Mouse (Mus musculus): Measurements from ENCODE around the gene AC131692.1. TPM values are rescaled to one million over a fixed set of nuclear protein-coding genes. Genes with fewer than 3 reads are reported as not detected.

AC131692.1 gene
- polyA plus RNA-seq, 1 experiment = not detected

GRCm38 (mm10) chr19:6102169-6102853, 8.1 kb downstream of the AC131692.1 start:
- Histone ChIP-seq H3K36me3 (ENCODE audit: control insufficient read depth, insufficient read depth, low read length) (no peaks in the 10 kb centered on the region), H3K4me1 (ENCODE audit: control insufficient read depth, insufficient read depth, insufficient read length, low read length) (peaks cover 19% of the 10 kb centered on the region), H3K27ac (ENCODE audit: insufficient read depth, low read depth, low read length) (peak overlapping the region; percentile 26; the same call in 1 of the 2 replicates), H3K27me3 (ENCODE audit: control insufficient read depth, insufficient read depth, low read length) (no peaks in the 10 kb centered on the region), H3K4me3 (ENCODE audit: low read depth, low read length) (no peak overlapping the region)
- no peak for TF ChIP-seq CTCF (IDR thresholded peaks at IDR 0.05; ENCODE audit: extremely low read depth, insufficient read length, insufficient replicate concordance, low read depth, low read length)
- no peak for TF ChIP-seq POLR2A (IDR thresholded peaks at IDR 0.05; ENCODE audit: low read depth, low read length)
- WGBS = 67% methylated on average over 6 of the region's 6 CpGs

- TF ChIP-seq CTCF (IDR thresholded peaks at IDR 0.05; ENCODE audit: extremely low read depth, insufficient read length, insufficient replicate concordance, low read depth, low read length) (no peak), POLR2A (IDR thresholded peaks at IDR 0.05; ENCODE audit: low read depth, low read length) (no peak)
- Histone ChIP-seq H3K36me3 (ENCODE audit: control insufficient read depth, insufficient read depth, low read length) (peaks cover 14% of the 10 kb centered on the region; the same call in 1 of the 2 replicates), H3K27me3 (ENCODE audit: control insufficient read depth, insufficient read depth, low read length) (no peaks in the 10 kb centered on the region), H3K27ac (ENCODE audit: insufficient read depth, low read depth, low read length) (peak overlapping the region; percentile 71), H3K4me3 (ENCODE audit: low read depth, low read length) (no peak overlapping the region), H3K4me1 (ENCODE audit: control insufficient read depth, insufficient read depth, insufficient read length, low read length) (peaks cover 19% of the 10 kb centered on the region)
- 30% methylated on average over 4 of the region's 4 CpGs for WGBS
Measured at GRCm38 (mm10) chr19:6104476-6104875, 10.3 kb downstream of the AC131692.1 start.

DNA sequence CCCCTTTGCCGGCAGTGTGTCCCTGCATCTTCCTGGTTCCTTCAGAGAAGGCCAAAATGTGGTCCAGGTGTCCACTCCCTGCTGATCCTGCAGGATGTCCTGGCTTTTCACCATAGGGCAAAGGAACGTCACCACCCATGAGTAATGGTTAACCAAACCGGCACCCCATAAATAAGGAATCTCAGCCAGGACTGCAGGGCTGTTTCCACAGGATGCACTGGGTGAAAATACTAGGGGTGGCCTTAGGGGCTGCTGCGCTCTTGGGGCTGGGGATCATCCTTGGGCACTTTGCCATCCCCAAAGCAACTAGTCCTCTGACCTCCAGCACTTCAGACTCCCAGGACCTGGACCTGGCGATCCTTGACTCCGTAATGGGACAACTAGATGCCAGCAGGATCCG, 11.4 kb downstream of the AC131692.1 start, which contains the start of gene Naaladl1:
TSS of gene Naaladl1 (plus strand) at position 197 of the 400 bp plus-strand sequence.
- Histone ChIP-seq H3K4me3 (ENCODE audit: low read depth, low read length) (peak within 1 kb of the TSS; percentile 64), H3K36me3 (ENCODE audit: control insufficient read depth, insufficient read depth, low read length) (peaks cover 21% of the 10 kb centered on the region; the same call in 1 of the 2 replicates), H3K27me3 (ENCODE audit: control insufficient read depth, insufficient read depth, low read length) (no peaks in the 10 kb centered on the region), H3K27ac (ENCODE audit: insufficient read depth, low read depth, low read length) (peak within 1 kb of the TSS; percentile 71), H3K4me1 (ENCODE audit: control insufficient read depth, insufficient read depth, insufficient read length, low read length) (peaks cover 19% of the 10 kb centered on the region)
- peak; percentile 95 for TF ChIP-seq POLR2A (IDR thresholded peaks at IDR 0.05; ENCODE audit: low read depth, low read length)
- TF ChIP-seq CTCF (IDR thresholded peaks at IDR 0.05; ENCODE audit: extremely low read depth, insufficient read length, insufficient replicate concordance, low read depth, low read length) = no peak
- 38% methylated on average over 7 of the region's 7 CpGs for WGBS

DNA sequence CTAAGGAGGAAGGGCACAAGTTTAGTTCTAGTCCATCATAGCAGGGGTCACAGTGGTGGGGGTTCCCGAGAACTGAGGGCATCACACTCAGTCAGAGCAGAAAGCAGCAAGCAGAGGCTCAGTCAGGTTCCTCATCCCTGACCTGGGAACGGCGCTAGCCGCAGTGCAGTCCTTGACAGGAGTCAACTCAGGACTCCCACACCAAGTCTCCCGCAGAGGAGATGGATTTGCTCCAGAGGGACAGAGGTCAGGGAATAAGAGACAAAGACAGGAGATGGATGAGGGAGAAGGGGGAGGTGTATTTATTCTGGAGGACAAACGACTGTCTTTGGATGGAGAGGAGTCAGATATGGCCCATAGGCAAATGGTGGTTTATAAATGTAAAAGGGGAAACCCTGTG, 18.9 kb downstream of the AC131692.1 start:
- TF ChIP-seq POLR2A (IDR thresholded peaks at IDR 0.05; ENCODE audit: low read depth, low read length) = no peak
- no peak for TF ChIP-seq CTCF (IDR thresholded peaks at IDR 0.05; ENCODE audit: extremely low read depth, insufficient read length, insufficient replicate concordance, low read depth, low read length)

GRCm38 (mm10) chr19:6116113-6116850, 22.1 kb downstream of the AC131692.1 start:
- Histone ChIP-seq H3K27me3 (ENCODE audit: control insufficient read depth, insufficient read depth, low read length) (no peaks in the 10 kb centered on the region), H3K4me1 (ENCODE audit: control insufficient read depth, insufficient read depth, insufficient read length, low read length) (peaks cover 16% of the 10 kb centered on the region; the same call in 1 of the 2 replicates), H3K36me3 (ENCODE audit: control insufficient read depth, insufficient read depth, low read length) (peaks cover 52% of the 10 kb centered on the region), H3K4me3 (ENCODE audit: low read depth, low read length) (no peak overlapping the region), H3K27ac (ENCODE audit: insufficient read depth, low read depth, low read length) (no peak overlapping the region)
- WGBS = 81% methylated on average over 15 of the region's 15 CpGs
- TF ChIP-seq CTCF (IDR thresholded peaks at IDR 0.05; ENCODE audit: extremely low read depth, insufficient read length, insufficient replicate concordance, low read depth, low read length) = no peak
- TF ChIP-seq POLR2A (IDR thresholded peaks at IDR 0.05; ENCODE audit: low read depth, low read length) = no peak

More for the DNA sequence above, 18.9 kb downstream of the AC131692.1 start:
- Histone ChIP-seq H3K4me3 (ENCODE audit: low read depth, low read length) (no peak overlapping the region), H3K4me1 (ENCODE audit: control insufficient read depth, insufficient read depth, insufficient read length, low read length) (peaks cover 6% of the 10 kb centered on the region; the same call in 1 of the 2 replicates), H3K27ac (ENCODE audit: insufficient read depth, low read depth, low read length) (no peak overlapping the region), H3K27me3 (ENCODE audit: control insufficient read depth, insufficient read depth, low read length) (no peaks in the 10 kb centered on the region), H3K36me3 (ENCODE audit: control insufficient read depth, insufficient read depth, low read length) (peaks cover 71% of the 10 kb centered on the region)
- whole genome bisulfite sequencing = 57% methylated on average over 6 of the region's 6 CpGs

GRCm38 (mm10) chr19:6117346-6117985, 23.2 kb downstream of the AC131692.1 start:
- Histone ChIP-seq H3K27me3 (ENCODE audit: control insufficient read depth, insufficient read depth, low read length) (no peaks in the 10 kb centered on the region), H3K4me1 (ENCODE audit: control insufficient read depth, insufficient read depth, insufficient read length, low read length) (peaks cover 22% of the 10 kb centered on the region), H3K36me3 (ENCODE audit: control insufficient read depth, insufficient read depth, low read length) (peaks cover 41% of the 10 kb centered on the region), H3K27ac (ENCODE audit: insufficient read depth, low read depth, low read length) (peak overlapping the region; percentile 83), H3K4me3 (ENCODE audit: low read depth, low read length) (peak overlapping the region; percentile 73)
- no peak for TF ChIP-seq CTCF (IDR thresholded peaks at IDR 0.05; ENCODE audit: extremely low read depth, insufficient read length, insufficient replicate concordance, low read depth, low read length)
- no peak; the same call in 1 of the 2 replicates for TF ChIP-seq POLR2A (IDR thresholded peaks at IDR 0.05; ENCODE audit: low read depth, low read length)
- 2% methylated on average over 32 of the region's 32 CpGs for WGBS
